Mouse (Mus musculus) brown adipose tissue, adult 24 weeks (tissue): ENCODE results near the gene Fsip1. TPM values are rescaled to one million over a fixed set of nuclear protein-coding genes. Genes with fewer than 3 reads are reported as not detected.

Source experiments
- H3K27ac ChIP-seq: fragments of 200-500 bp; replicated peaks from 2 replicates; pipeline ENCODE4 v1.5.1; 2012; ENCODE audit warnings: low read depth, mild to moderate bottlenecking, low read length
- H3K4me1 ChIP-seq: fragments of 200-500 bp; 2 replicates; pipeline ENCODE4 v1.6.1; 2012; ENCODE audit warnings: low read length, mixed read lengths; ENCODE audit not compliant: control insufficient read depth, insufficient read depth, insufficient read length
- H3K4me3 ChIP-seq: fragments of 200-500 bp; 2 replicates; pipeline ENCODE4 v1.5.1; 2012; ENCODE audit warnings: low read depth, mild to moderate bottlenecking, low read length, moderate library complexity; ENCODE audit not compliant: insufficient read depth
- polyA plus RNA-seq: library from polyadenylated mRNA; stranded (reverse); fragments of >200 nt; gene quantifications from 2 replicates; pipeline ENCODE4 v1.2.4, GENCODE M21; 2012; ENCODE audit not compliant: missing spikeins, insufficient read depth, insufficient read length

The Fsip1 gene
- polyA plus RNA-seq, 1 experiment: not detected

DNA sequence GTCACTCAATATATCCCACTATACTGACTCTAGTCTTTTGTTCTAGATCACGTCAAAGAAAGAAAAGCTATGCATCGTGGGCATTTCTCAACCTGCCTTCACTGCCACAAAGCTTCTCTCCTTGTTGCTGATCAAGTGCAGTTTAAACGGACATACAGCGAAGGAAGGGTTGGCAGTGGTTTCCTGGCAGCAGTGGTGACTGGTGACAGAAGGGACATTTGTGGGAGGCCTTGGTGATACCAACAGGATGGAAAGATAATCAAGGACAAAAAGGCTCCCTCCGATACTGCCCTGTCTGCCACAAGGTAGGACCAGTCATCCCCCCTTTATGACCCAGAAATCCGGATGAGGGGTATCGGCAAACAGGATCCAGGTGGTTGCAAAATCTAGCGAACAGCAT lies 21.5 kb upstream of the Fsip1 start:
- H3K4me3 ChIP-seq: no peak overlapping the region
- no peak overlapping the region for H3K27ac ChIP-seq
- H3K4me1 ChIP-seq: no peaks in the 10 kb centered on the region

DNA sequence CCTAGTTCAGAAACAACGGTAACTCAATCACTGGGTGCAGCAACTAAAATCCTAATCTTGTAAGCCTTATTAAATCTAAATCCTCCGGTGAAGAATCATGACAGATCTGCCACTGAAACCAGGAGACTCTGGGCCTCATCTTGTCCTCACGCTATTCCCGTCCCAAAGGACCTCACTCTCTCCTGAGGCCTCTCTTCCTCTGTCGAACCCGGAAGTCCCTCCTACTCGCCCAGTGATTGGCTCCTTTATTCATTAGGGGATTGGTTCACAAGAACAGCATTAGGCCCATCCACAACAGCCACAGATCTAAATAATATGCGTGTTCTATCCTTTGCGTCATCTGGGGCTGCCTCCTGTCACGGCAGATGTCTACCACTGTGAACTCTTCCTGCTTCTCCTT lies 14.8 kb upstream of the Fsip1 start:
- Histone ChIP-seq H3K4me3 (no peak overlapping the region), H3K4me1 (no peaks in the 10 kb centered on the region), H3K27ac (no peak overlapping the region)

DNA sequence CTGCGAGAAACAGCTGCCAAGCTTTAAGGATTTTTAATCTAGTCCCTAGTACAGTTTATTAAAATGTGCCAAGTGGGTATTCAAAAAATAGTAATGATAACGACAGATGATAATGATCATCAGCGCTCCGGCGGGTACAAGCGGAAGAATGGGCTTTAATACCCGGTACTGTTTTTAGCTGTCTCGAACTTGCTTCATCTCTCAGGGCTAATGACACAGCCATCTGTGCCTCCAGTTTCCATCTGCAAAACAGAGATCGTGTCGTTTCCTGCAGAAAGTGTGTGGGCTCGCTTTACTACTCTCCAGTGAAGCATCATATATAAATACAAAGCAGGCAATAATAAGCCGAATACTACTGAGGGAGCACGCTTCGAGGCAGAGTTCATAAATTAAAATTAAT lies 13.4 kb upstream of the Fsip1 start:
- H3K27ac ChIP-seq: no peak overlapping the region
- no peaks in the 10 kb centered on the region for H3K4me1 ChIP-seq
- no peak overlapping the region for H3K4me3 ChIP-seq

DNA sequence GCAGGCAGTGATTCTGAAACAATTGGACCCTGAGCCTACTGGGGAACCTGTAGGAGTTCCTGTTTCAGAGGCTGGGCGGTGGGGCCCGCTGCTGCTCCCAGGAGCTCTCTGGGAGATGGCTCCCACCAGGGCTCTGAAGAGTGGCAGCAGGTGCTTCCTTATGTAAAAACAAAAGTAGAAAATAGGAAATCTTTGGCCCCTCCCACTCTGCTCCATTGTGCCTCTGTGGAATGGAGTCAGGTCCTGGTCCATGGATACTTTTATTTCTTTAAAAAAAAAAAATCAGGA lies 7.1 kb upstream of the Fsip1 start:
- Histone ChIP-seq H3K4me1 (no peaks in the 10 kb centered on the region), H3K4me3 (no peak overlapping the region)

DNA sequence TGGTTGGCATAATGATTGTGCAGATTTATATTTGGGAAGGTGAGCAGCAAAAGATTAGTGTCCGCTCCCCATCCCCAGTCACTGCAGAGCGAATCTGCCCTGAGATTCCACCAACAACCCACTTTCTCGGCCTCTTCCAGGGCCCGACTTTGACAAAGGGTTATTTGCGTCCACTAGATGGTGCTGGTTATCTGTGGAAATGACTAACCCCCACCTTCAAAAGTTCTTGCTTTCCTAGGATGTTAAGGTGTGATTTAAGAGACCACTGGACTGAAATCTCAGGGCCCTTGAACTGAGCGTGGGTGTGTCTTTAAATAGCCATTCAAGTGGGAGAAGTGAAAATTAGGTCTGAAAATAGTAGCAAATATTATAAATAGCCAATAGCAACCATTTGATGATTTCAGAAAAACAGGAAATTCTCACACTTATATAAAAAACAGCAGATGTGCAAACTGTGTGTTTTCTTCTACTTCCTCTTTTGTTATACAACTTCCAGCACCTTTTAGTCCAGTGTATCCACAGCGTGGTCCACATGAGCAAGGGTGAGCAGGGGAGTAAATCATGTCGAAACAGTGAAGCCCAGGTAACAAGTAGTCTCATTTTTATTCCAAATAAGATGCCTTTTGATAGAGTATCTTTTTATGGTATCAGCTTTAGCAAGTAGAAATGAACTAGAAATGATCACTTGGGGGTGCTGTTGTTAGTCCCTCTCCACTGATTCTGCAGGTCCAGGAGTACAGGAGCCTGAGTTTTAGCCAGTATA lies 6.6 kb upstream of the Fsip1 start:
- Histone ChIP-seq H3K27ac (no peak overlapping the region), H3K4me3 (no peak overlapping the region), H3K4me1 (no peaks in the 10 kb centered on the region)

More for the DNA sequence above, 7.1 kb upstream of the Fsip1 start:
- H3K27ac ChIP-seq: no peak overlapping the region

DNA sequence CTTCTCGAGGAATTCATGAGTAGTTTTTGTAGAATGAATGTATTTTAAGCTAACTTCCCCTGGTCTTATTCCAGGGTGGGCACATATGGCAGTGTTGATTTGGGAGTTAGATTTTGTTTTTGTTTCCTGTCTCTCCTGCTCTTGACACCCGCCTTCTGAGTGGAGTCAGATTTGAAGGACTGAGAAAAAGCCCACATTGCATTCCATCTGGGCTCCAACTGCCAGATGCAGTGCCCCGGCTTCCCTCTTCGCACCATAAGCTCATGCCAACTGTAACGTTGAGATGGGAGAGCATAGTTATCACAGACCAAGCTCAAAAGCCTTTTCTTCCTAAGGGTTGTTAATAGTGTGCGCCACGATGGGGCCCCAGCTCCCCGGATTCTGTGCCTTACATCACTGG lies 5.9 kb upstream of the Fsip1 start:
- Histone ChIP-seq H3K4me1 (no peaks in the 10 kb centered on the region), H3K27ac (no peak overlapping the region), H3K4me3 (no peak overlapping the region)

DNA sequence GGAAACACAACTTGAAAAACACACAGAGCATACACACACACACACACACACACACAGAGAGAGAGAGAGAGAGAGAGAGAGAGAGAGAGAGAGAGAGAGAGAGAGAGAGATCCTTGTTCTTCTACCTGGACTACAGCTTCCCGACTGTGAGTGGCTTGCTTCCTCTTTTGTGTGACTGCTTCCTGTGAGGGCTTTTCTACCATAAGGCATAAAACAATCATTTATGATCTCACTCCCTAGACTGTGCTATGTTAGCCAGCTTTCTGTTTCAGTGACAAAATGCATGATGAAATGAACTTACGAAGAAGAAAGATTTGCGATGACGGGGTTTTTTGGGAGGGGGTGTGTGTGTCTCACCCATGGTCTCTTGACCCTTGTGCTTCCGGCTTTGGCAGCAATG lies 3.0 kb upstream of the Fsip1 start:
- H3K4me3 ChIP-seq: no peak overlapping the region
- no peaks in the 10 kb centered on the region for H3K4me1 ChIP-seq

DNA sequence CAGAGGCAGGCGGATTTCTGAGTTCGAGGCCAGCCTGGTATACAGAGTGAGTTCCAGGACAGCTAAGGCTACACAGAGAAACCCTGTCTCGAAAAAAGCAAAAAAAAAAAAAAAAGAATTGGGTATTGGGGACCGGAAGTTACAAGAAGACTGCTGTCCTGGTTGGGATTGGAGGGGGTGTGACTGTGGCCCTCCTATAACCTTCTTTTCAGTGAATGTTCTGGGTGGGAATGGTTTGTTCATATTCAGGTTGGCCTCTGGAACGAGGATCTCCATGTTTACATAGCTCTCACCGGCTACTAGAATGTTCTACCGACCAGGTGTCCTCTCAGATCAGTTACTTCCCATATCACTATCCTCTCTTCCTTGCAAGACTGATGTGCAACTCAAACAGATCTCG lies 328 bp upstream of the Fsip1 start:
- H3K4me1 ChIP-seq: no peaks in the 10 kb centered on the region
- no peak overlapping the region for H3K27ac ChIP-seq
- H3K4me3 ChIP-seq: peak overlapping the region; percentile 81

More for the DNA sequence above, 3.0 kb upstream of the Fsip1 start:
- no peak overlapping the region for H3K27ac ChIP-seq

DNA sequence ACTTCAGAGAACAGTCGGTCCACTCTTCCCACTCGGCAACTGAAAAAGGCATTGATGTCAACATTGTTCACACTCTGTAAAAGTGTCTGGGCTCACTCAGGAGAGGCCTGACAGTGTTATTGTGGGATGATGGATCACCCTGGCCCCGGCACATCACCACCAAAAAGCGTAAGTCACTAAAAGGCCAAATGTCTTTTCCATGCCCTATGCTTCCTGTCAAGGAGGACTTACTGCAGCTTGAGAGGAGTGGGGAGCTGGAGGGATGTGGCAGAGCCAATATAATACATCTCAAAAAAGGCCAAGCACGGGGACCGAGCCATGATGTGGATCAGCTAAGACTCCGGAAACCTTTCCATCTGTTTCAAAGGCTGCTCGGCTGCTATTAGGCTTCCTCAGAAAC lies 2.2 kb downstream of the Fsip1 start:
- H3K27ac ChIP-seq: no peak overlapping the region
- H3K4me1 ChIP-seq: no peaks in the 10 kb centered on the region
- H3K4me3 ChIP-seq: no peak overlapping the region

DNA sequence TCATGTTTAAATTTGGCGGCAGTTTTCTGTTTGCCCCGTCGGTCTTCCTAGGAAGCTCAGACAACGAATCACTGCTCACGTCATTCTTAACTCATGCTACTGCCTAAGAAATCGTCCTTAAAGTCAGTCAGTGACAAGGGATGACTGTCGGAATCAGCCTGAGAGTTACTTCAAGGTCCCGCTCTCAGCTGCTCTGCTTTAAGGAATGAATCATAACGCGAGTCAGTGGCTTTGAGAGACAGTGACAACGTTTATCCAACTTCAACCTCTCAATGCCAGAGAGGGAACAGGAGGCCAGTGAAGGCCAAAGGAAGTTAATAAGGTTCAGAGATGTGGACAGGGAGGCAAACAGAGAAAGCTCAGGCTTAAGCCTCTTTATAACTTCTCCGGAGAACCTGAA lies 7.8 kb downstream of the Fsip1 start:
- Histone ChIP-seq H3K27ac (no peak overlapping the region), H3K4me3 (no peak overlapping the region), H3K4me1 (no peaks in the 10 kb centered on the region)

DNA sequence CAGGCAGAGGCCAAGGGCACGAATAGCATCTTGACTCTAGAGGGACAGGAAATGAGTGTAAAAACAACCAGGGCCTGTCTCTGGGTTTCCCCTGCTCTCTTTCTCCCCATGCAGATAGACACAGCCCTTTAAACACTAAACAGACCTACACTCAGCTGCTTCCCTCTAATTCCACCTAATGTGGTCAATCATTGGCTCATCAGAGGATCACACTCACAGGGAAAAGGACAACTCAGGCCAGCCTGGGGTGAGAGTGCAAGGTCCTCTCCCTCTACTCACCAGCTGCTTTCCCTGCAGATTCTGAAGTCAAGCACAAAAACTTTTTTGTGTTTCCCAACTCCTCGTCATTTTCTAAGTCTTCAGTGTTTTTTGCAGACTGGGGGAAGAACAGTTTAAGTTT lies 8.8 kb downstream of the Fsip1 start:
- Histone ChIP-seq H3K4me1 (no peaks in the 10 kb centered on the region), H3K27ac (no peak overlapping the region), H3K4me3 (no peak overlapping the region)

DNA sequence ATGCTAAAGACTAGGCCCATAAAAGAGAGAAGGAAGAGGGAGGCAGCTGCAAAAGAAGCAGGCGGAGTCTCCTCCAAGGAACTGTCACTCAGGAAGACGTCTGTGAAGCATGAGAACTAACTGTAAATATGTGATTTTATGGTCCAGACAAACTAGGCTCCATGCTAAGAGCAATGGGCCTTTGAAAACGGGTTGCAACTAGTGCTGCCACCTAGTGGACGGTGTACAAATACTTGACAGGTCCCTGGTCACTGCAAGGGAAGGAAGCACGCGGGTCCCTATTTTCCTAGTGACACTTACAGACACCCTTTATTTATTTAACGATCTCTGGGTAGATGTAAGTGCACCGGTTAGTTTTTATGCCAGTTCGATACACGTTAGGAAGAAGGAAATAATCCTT lies 10.9 kb downstream of the Fsip1 start:
- Histone ChIP-seq H3K27ac (no peak overlapping the region), H3K4me1 (no peaks in the 10 kb centered on the region), H3K4me3 (no peak overlapping the region)

DNA sequence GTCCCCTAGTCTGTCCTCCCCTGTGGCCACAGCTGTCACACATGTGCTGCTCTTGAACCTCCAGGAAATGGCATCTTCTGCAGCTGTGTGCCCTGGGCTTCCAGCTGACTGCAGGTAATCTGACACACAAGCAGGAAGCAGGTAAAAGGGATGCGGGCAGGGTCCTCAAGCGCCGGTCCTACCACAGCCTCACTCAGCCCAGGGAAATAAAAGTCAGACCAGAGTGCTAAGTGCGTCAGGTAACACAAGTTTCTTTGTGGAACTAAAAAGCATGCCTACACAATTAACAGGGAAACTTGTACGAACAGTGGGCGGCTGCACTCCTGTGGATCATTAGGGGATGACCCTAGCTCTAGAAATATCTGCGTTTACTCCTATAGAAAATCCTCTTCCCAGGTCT lies 20.6 kb downstream of the Fsip1 start:
- no peak overlapping the region for H3K27ac ChIP-seq
- H3K4me1 ChIP-seq: no peaks in the 10 kb centered on the region
- no peak overlapping the region for H3K4me3 ChIP-seq

DNA sequence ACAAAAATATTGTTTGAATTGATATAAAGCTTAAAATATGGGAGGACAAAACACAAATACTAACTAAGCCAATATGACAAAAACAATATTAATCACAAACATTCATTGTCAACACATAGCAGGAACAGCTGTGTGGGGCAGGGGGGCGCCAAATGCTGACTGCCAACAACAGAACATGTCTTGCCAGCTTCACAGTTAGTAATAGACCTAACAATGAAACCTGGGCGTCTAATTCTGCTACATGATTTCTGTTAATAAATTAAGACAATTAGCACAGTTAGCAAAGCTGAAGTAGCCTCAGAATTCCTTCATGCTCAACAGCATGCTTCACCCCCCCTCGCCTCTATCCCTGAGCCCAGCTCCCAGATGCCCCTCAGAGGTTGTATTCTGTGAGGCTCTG lies 21.2 kb downstream of the Fsip1 start:
- Histone ChIP-seq H3K27ac (no peak overlapping the region), H3K4me3 (no peak overlapping the region), H3K4me1 (no peaks in the 10 kb centered on the region)

DNA sequence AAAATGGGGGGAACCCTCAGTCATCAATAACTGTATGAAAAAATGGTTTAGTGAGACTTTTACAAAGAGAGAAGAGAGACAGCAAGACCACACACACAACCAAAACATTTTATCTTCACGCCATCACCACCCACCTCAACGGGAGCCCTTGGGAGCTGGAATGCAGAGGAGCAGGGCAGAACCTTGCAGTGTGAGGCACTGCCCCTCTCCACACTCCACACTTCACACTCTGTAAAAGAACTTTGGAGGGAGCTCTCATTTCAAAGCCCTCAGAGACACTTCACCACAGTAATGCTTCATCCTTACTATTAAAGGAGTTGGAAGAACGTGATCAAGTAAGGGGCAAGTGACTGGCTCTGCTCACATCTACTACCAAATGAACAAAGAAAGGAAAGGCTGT lies 26.2 kb downstream of the Fsip1 start:
- no peak overlapping the region for H3K27ac ChIP-seq

DNA sequence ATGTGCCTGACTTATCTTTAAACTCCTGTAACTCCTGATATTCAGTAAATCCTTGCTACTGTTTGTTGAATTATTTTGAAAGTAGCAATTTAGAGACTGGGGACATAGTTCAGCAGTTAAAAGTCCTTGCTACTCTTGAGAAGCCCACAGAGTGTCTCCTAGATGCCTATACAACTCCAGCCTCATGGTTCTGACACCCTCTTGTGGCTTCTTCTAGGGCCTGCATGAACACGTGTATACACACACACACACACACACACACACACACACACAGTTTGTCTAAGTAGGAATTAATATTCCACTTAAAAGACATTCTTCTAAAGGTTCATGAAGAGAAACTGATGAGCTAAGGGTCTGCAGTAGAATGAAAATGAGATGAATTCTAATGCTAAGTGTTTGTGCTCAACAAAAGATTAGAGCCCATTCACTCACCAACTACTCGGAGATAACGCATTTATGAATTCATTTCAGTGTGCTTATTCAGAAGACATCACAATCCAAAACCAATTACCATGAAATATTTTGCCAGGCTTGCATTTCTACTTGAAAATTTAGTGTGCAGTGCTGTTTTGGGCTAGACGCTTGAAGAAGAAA lies 28.2 kb downstream of the Fsip1 start:
- Histone ChIP-seq H3K4me1 (no peaks in the 10 kb centered on the region), H3K27ac (no peak overlapping the region), H3K4me3 (no peak overlapping the region)

More for the DNA sequence above, 26.2 kb downstream of the Fsip1 start:
- Histone ChIP-seq H3K4me1 (no peaks in the 10 kb centered on the region), H3K4me3 (no peak overlapping the region)
